Mouse (Mus musculus): ENCODE measurements around the gene Sufu. TPM values are rescaled to one million over a fixed set of nuclear protein-coding genes. Genes with fewer than 3 reads are reported as not detected.

Sufu gene
- polyA plus RNA-seq, 1 experiment from 2014 or later, result 20.5 TPM

Other genes with a start within 250 kb of the Sufu start
- not detected in 2 replicates for gene Pitx3, start 248.6 kb upstream of the Sufu start, polyA plus RNA-seq (2015; fragmentation: Nextera tagmentation; extraction: Ambion mirVana)
- gene Gbf1, start 244.4 kb upstream of the Sufu start, polyA plus RNA-seq (2015; fragmentation: Nextera tagmentation; extraction: Ambion mirVana), result 33.6 and 36.6 TPM in 2 replicates
- 9.1 and 9.8 TPM in 2 replicates for gene Nfkb2, start 92.6 kb upstream of the Sufu start, polyA plus RNA-seq (2015; fragmentation: Nextera tagmentation; extraction: Ambion mirVana)
- gene Psd, start 69.7 kb upstream of the Sufu start, polyA plus RNA-seq (2015; fragmentation: Nextera tagmentation; extraction: Ambion mirVana), result 13.2 and 13.6 TPM in 2 replicates
- gene Fbxl15, start 68.7 kb upstream of the Sufu start, polyA plus RNA-seq (2015; fragmentation: Nextera tagmentation; extraction: Ambion mirVana), result 17.3 and 18.9 TPM in 2 replicates
- gene Cuedc2, start 58.2 kb upstream of the Sufu start, polyA plus RNA-seq (2015; fragmentation: Nextera tagmentation; extraction: Ambion mirVana), result 127 and 132 TPM in 2 replicates
- 16.2 and 16.3 TPM in 2 replicates for gene Mfsd13a, start 55.8 kb upstream of the Sufu start, polyA plus RNA-seq (2015; fragmentation: Nextera tagmentation; extraction: Ambion mirVana)
- gene 2310034G01Rik, start 46.6 kb upstream of the Sufu start, polyA plus RNA-seq (2015; fragmentation: Nextera tagmentation; extraction: Ambion mirVana), result 1.3 and 1.5 TPM in 2 replicates
- gene Actr1a, start 1.1 kb upstream of the Sufu start, polyA plus RNA-seq (2015; fragmentation: Nextera tagmentation; extraction: Ambion mirVana), result 116 and 119 TPM in 2 replicates
- 10.1 and 13.7 TPM in 2 replicates for gene Trim8, start 104.8 kb downstream of the Sufu start, polyA plus RNA-seq (2015; fragmentation: Nextera tagmentation; extraction: Ambion mirVana)
- 53.9 and 64.5 TPM in 2 replicates for gene Arl3, start 176.3 kb downstream of the Sufu start, polyA plus RNA-seq (2015; fragmentation: Nextera tagmentation; extraction: Ambion mirVana)
- gene Sfxn2, start 176.5 kb downstream of the Sufu start, polyA plus RNA-seq (2015; fragmentation: Nextera tagmentation; extraction: Ambion mirVana), result 16.7 and 18.1 TPM in 2 replicates
- 39.3 and 40.0 TPM in 2 replicates for gene Wbp1l, start 202.2 kb downstream of the Sufu start, polyA plus RNA-seq (2015; fragmentation: Nextera tagmentation; extraction: Ambion mirVana)